Mouse (Mus musculus): ENCODE measurements around the gene Slc9a4.

DNA sequence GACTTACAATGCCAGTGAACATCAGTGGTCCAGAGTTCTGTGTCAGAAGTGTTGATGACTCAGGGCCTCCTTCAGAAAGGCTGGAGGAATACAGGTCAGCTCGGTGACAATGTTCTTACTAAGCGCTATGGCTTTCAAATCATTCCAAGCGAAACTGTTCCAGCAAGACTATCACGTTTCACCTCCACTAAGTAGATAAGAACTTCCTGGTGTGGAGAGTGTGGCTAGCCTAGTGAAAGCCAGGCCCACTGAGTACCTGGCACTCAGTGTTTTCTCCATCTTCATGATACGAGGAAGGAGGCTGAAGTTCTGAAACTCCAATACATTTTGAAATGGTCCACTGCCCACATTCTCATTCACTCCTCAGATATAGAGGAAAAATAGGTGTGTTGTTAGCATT, 40.0 kb downstream of the Slc9a4 start:
- TF ChIP-seq CTCF (IDR thresholded peaks at IDR 0.05; ENCODE audit: borderline replicate concordance, insufficient read depth, low read depth, low read length) (no peak), POLR2A (IDR thresholded peaks at IDR 0.05; ENCODE audit: borderline replicate concordance, insufficient read depth, low read length) (no peak)
